ENCODE assay signal across 12 mouse cellular contexts in the genomic region with DNA sequence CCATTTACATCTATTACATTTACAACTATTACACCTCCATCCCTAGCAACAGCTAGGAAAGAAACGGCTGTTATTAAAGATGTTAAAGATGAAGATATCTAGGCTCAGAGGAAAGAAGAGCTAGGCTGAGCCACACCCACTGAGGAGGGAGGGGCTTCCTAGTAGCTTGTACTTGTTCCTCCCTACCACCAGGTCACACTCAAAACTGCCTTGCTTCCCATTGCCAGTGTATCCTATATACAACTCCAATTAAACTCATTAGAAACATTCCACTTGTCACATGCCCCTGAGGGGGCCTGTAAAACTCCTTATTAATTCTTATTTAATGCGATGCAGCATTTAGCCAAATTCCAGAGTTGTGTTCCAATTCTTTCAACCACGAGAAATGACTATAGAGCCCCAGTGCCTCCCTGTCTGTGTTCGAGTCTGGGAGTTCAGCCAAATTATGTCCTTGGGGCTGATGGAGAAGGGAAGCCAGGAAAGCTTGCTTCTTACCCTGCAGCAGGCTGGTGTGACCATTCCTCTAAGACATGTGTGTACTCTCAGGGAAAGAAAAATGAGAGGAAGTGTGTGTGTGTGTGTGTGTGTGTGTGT.
DNase-seq lines count a peak whose midpoint lies in the region; ATAC-seq and TF ChIP-seq lines count a peak whose summit lies in the region.
"Had no signal": no experiment of that assay in that cellular context is flagged by ENCODE, and none has a peak within 500 bp of the region (broad histone marks: within the 10 kb centered on the region; RNA-seq: fewer than 3 reads in every experiment).

No protein-coding gene starts in this region.

- no peak overlapping the region for H3K4me2 ChIP-seq in kidney, embryonic 15.5 days

- TF ChIP-seq CTCF in kidney, adult 2 months (conservative IDR thresholded peaks at IDR 0.05; ENCODE audit: insufficient read depth, insufficient read length, low read depth, low read length): no peak

- no peaks in the 10 kb centered on the region for H3K27me3 ChIP-seq in kidney, adult 2 months (replicated peaks; ENCODE audit: control insufficient read depth, insufficient read depth, low read length)
- H3K27me3 ChIP-seq in kidney, embryonic 15.5 days: no peaks in the 10 kb centered on the region
- H3K27me3 ChIP-seq in heart, embryonic 10.5 days (ENCODE audit: insufficient read depth, poor library complexity, severe bottlenecking): no peaks in the 10 kb centered on the region

- no peaks in the 10 kb centered on the region for H3K9me3 ChIP-seq in kidney, embryonic 15.5 days (replicated peaks)
- no peaks in the 10 kb centered on the region for H3K9me3 ChIP-seq in heart, embryonic 10.5 days

- H3K4me3 ChIP-seq in kidney, adult 2 months (ENCODE audit: insufficient read depth, low read depth, low read length): no peak overlapping the region
- H3K4me3 ChIP-seq in kidney, embryonic 15.5 days (replicated peaks): no peak overlapping the region
- no peak overlapping the region for H3K4me3 ChIP-seq in heart, embryonic 10.5 days
- H3K4me3 ChIP-seq: erythroblast, embryonic 14.5 days had no signal

- no peak for ATAC-seq in kidney, embryonic 15.5 days (replicated peaks; ENCODE audit: low FRiP score)

- no peaks in the 10 kb centered on the region for H3K4me1 ChIP-seq in kidney, adult 2 months (ENCODE audit: control insufficient read depth, insufficient read depth, low read length)
- no peaks in the 10 kb centered on the region for H3K4me1 ChIP-seq in kidney, embryonic 15.5 days
- H3K4me1 ChIP-seq in heart, embryonic 10.5 days: no peaks in the 10 kb centered on the region

- TF ChIP-seq POLR2A in kidney, adult 2 months (IDR thresholded peaks at IDR 0.05; ENCODE audit: low read depth, low read length): no peak

- DNase-seq in cerebellum, adult 9-10 months: peak; percentile 6
- no peak for DNase-seq in cerebellum, adult 11 months
- peak; percentile 53 for DNase-seq in kidney, adult 2 months
- DNase-seq in Muller cell, postnatal 12 days (ENCODE audit: inconsistent ontology term): peak; percentile 92
- DNase-seq in kidney, postnatal 14 days: peak; percentile 8
- no peak for DNase-seq in thymus, postnatal 4 days
- DNase-seq in heart, embryonic 10.5 days (ENCODE audit: low spot score): no peak
- DNase-seq: heart, postnatal 4 days; thymus, postnatal 25 days had no signal

- no peak overlapping the region for H3K27ac ChIP-seq in kidney, adult 2 months (ENCODE audit: insufficient read depth, low read depth, low read length)
- no peak overlapping the region for H3K27ac ChIP-seq in kidney, embryonic 15.5 days
- H3K27ac ChIP-seq in heart, embryonic 10.5 days: no peak overlapping the region
- H3K27ac ChIP-seq: macrophage had no signal

- no peaks in the 10 kb centered on the region for H3K36me3 ChIP-seq in kidney, adult 2 months (ENCODE audit: control insufficient read depth, insufficient read depth, low read length)
- H3K36me3 ChIP-seq in kidney, embryonic 15.5 days: no peaks in the 10 kb centered on the region
- no peaks in the 10 kb centered on the region for H3K36me3 ChIP-seq in heart, embryonic 10.5 days

- 47% methylated on average over 4 of the region's 4 CpGs for WGBS in kidney, adult 2 months
- 65% methylated on average over 4 of the region's 4 CpGs for WGBS in kidney, embryonic 15.5 days
- WGBS in heart, embryonic 10.5 days: 75% methylated on average over 4 of the region's 4 CpGs

- no peak overlapping the region for H3K9ac ChIP-seq in kidney, embryonic 15.5 days

Comparison
In these comparisons a context has a peak if more than half of its experiments do, and no peak if none do; other contexts are left out.
1. DNase-seq: peak in cerebellum, adult 9-10 months (single experiment), kidney, adult 2 months (single experiment), Muller cell, postnatal 12 days (single experiment) and kidney, postnatal 14 days (single experiment); none in cerebellum, adult 11 months (single experiment), thymus, postnatal 4 days (single experiment) and heart, embryonic 10.5 days (single experiment).